Mouse (Mus musculus) embryonic fibroblast, embryonic 13.5 days (primary cell): Measurements from ENCODE around the gene Arhgap28. TPM values are rescaled to one million over a fixed set of nuclear protein-coding genes. Genes with fewer than 3 reads are reported as not detected.

Experiments
- H3K27ac ChIP-seq: 2 replicates; pipeline ENCODE4 v1.5.1; 2012; ENCODE audit warnings: low read length, control low read depth, inconsistent platforms; ENCODE audit not compliant: insufficient read depth
- H3K4me1 ChIP-seq: 2 replicates; pipeline ENCODE4 v1.6.1; 2011; ENCODE audit warnings: low read length; ENCODE audit not compliant: control insufficient read depth, insufficient read depth
- H3K4me3 ChIP-seq: 2 replicates; pipeline ENCODE4 v1.5.1; 2011; ENCODE audit warnings: mild to moderate bottlenecking, control low read depth, low read length; ENCODE audit not compliant: insufficient read depth
- CTCF ChIP-seq: IDR thresholded peaks from 2 replicates; pipeline ENCODE4 v1.5.1; 2011; ENCODE audit warnings: mild to moderate bottlenecking, control low read depth, low read length, moderate library complexity, borderline replicate concordance; ENCODE audit not compliant: insufficient read depth
- POLR2A ChIP-seq: IDR thresholded peaks from 2 replicates; pipeline ENCODE4 v1.6.1; 2011; ENCODE audit warnings: low read depth, mild to moderate bottlenecking, control low read depth, low read length, moderate library complexity
- polyA plus RNA-seq: library from polyadenylated mRNA; stranded (reverse); fragments of >200 nt; gene quantifications from 2 replicates; pipeline ENCODE4 v1.2.4, GENCODE M21; 2011; ENCODE audit warnings: low read depth; ENCODE audit not compliant: missing spikeins, insufficient read length

Gene Arhgap28
- polyA plus RNA-seq, 1 experiment = 39.2 TPM

GRCm38 (mm10) chr17:68017095-68017494 lies 13.2 kb upstream of the Arhgap28 start:
- peaks cover 3% of the 10 kb centered on the region for H3K4me1 ChIP-seq
- H3K27ac ChIP-seq = no peak overlapping the region
- no peak for TF ChIP-seq POLR2A
- TF ChIP-seq CTCF = no peak

DNA sequence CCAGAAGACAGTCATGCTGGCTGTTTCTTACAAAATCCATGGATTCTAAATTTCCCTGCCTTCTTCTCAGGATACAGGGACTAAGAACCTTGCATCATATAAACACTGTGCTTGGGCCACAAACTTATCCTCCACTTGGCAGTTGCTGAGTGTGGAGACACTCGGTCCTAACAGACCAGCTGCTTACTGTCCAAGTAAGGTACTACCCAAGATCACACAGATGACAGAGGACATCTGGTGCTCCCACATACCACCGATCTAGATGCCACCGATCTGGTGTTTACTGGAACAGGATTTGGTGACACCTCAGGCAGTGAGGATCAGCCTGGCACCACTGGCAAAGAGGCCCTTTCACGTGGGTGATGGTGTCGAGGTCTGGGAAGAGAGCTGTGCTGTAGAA lies 7.7 kb upstream of the Arhgap28 start:
- Histone ChIP-seq H3K4me1 (no peaks in the 10 kb centered on the region), H3K27ac (no peak overlapping the region), H3K4me3 (no peak overlapping the region)
- no peak for TF ChIP-seq POLR2A
- no peak for TF ChIP-seq CTCF

More at GRCm38 (mm10) chr17:68017095-68017494, 13.2 kb upstream of the Arhgap28 start:
- H3K4me3 ChIP-seq = no peak overlapping the region

GRCm38 (mm10) chr17:68010041-68010440 lies 6.1 kb upstream of the Arhgap28 start:
- H3K4me1 ChIP-seq = peaks cover under 1% of the 10 kb centered on the region; the same call in 1 of the 2 replicates
- H3K4me3 ChIP-seq = no peak overlapping the region
- no peak for TF ChIP-seq POLR2A
- H3K27ac ChIP-seq = no peak overlapping the region

DNA sequence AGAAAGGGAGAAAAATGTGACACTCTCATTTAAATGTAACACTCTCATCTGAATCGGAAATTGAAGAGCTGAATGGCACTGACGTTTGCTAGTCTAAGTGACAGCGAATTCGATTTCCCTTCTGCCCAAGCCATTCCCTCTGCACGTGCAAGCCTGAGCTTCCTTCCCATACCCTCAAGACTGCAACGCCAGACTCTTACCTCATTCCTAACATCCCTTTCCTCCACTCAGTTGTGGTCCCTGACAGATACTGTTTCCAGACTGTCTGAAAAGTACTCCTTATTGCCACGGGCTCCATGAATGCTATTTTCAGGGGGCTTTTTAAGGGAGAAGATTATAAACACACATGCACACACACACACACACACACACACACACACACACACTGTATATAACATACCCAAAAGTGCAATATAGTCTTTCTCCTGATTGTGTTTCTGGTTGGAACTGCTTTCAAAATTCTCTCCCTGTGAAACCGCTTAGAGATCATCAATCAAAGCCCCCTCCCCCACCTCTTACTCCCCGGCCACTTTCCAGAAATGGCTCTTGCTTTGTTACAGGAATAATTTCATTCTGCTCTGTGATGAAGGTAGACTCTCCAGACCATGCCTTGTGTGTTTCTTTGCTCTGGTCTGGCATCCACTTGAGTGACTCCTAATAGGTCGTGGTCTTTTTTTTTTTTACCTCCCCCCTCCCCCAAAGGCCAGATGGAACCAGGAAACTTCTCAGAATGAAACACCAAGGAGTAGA lies 836 bp upstream of the Arhgap28 start:
- TF ChIP-seq CTCF (no peak), POLR2A (no peak)
- peaks cover 2% of the 10 kb centered on the region for H3K4me1 ChIP-seq
- H3K4me3 ChIP-seq = peak overlapping the region; percentile 56
- peak overlapping the region; percentile 14; the same call in 1 of the 2 replicates for H3K27ac ChIP-seq

GRCm38 (mm10) chr17:68002608-68003595 lies 1.0 kb downstream of the Arhgap28 start:
- H3K4me3 ChIP-seq = peak overlapping the region; percentile 63
- TF ChIP-seq POLR2A = no peak
- no peak for TF ChIP-seq CTCF
- H3K4me1 ChIP-seq = peaks cover 8% of the 10 kb centered on the region
- no peak overlapping the region for H3K27ac ChIP-seq

- Histone ChIP-seq H3K27ac (no peak overlapping the region), H3K4me3 (no peak overlapping the region), H3K4me1 (peaks cover 18% of the 10 kb centered on the region)
- no peak for TF ChIP-seq POLR2A
- TF ChIP-seq CTCF = no peak
These were observed 4.1 kb downstream of the Arhgap28 start for GRCm38 (mm10) chr17:67999801-68000200.

GRCm38 (mm10) chr17:67996769-67997155 lies 7.2 kb downstream of the Arhgap28 start:
- Histone ChIP-seq H3K4me3 (no peak overlapping the region), H3K27ac (no peak overlapping the region), H3K4me1 (peaks cover 22% of the 10 kb centered on the region)
- TF ChIP-seq CTCF (no peak), POLR2A (no peak)

GRCm38 (mm10) chr17:67996097-67996768 lies 7.7 kb downstream of the Arhgap28 start:
- TF ChIP-seq CTCF (no peak), POLR2A (no peak)
- Histone ChIP-seq H3K27ac (peak overlapping the region; percentile 61), H3K4me1 (peaks cover 22% of the 10 kb centered on the region), H3K4me3 (no peak overlapping the region)

DNA sequence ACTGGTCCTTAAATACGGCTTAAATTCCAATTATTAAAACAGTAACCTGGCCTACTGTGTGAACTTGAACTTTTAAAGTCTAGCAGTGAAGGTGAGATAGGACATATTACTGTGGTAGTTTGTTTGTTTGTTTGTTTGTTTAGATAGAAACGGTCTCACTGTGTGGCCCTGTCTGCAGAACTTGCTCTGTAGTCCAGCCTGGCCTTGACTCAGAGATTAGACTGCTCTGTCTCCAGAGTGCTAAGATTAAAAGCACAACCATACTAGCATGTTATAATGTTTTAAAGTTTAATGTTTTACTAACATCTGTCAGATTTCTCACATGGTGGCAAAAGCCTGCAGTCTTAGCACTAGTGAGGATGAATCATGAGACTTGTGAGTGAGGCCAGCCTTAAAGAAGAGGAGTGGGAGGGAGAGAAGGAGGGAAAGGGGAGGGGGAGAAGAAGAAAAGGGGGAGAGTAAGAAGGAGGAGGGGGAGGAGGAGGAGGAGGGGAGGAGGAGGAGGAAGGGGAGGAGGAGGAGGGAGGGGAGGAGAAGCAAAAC lies 8.6 kb downstream of the Arhgap28 start:
- Histone ChIP-seq H3K4me1 (peaks cover 22% of the 10 kb centered on the region), H3K27ac (peak overlapping the region; percentile 61), H3K4me3 (no peak overlapping the region)
- TF ChIP-seq CTCF (no peak), POLR2A (no peak)

DNA sequence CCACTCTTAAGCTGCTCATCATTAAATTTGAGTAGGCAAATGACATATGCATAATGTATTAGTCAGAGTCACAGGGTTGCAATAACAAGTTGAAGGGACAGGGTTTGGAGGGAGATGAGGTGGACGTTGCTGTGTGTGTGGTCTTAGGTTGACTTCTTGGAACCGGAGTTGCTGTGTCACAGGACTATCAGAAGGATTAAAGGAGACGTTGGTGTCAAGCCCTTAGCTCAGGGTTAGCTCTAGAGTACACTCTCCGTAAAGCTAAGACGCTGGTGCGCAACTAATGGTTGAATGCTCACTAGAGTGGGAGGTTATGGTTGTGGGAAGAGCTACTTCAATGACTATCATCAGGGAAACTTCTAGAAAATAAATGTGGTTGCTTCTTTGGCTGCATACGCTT lies 9.1 kb downstream of the Arhgap28 start:
- H3K4me3 ChIP-seq = no peak overlapping the region
- H3K4me1 ChIP-seq = peaks cover 26% of the 10 kb centered on the region
- no peak for TF ChIP-seq POLR2A
- TF ChIP-seq CTCF = no peak
- peak overlapping the region; percentile 8; the same call in 1 of the 2 replicates for H3K27ac ChIP-seq
